Mouse (Mus musculus) left cerebral cortex, postnatal 14 days (tissue): ENCODE results near the gene Npas3. TPM values are rescaled to one million over a fixed set of nuclear protein-coding genes. Genes with fewer than 3 reads are reported as not detected.

Source experiments
- DNase-seq, 2 experiments: peaks; one replicate each; pipeline ENCODE4 v3.0.0; 2021 to 2022; ENCODE audit warnings: low spot score in 2 of 2, mixed read lengths in 1 of 2
- intact Hi-C: fragments of 180-260 bp; cut with DNase I; formaldehyde crosslinking; loops from one replicate; pipeline ENCODE4 v1.15.1; 2025
- total RNA-seq, 2 experiments: library from RNA; stranded (reverse); gene quantifications; 2 replicates each; pipeline ENCODE4 v1.2.3; 2021

The Npas3 gene
- total RNA-seq, 2 experiments from 2014 or later, result 17.1 to 30.1 TPM

DNA sequence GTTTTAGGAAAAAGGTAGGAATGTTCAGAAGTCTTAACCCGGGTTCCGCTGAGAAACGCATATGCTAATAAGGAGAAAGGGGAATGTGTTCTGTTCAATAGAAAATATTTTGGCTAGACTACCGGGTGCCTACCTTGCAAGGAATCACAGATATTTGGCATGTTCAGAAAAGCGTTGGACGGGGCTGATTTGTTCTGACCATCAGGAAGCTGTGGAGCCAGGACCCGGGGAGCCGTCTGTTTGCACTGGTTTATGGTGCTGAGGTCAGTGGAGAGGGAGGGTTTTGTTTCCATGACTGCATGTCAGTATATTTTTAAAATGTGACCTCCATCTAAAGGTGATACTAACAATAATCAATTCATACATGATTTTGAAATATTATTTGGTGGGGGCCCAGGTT, 43.5 kb downstream of the Npas3 start:
- intact Hi-C loops, result no loop called here
- no peak for DNase-seq

DNA sequence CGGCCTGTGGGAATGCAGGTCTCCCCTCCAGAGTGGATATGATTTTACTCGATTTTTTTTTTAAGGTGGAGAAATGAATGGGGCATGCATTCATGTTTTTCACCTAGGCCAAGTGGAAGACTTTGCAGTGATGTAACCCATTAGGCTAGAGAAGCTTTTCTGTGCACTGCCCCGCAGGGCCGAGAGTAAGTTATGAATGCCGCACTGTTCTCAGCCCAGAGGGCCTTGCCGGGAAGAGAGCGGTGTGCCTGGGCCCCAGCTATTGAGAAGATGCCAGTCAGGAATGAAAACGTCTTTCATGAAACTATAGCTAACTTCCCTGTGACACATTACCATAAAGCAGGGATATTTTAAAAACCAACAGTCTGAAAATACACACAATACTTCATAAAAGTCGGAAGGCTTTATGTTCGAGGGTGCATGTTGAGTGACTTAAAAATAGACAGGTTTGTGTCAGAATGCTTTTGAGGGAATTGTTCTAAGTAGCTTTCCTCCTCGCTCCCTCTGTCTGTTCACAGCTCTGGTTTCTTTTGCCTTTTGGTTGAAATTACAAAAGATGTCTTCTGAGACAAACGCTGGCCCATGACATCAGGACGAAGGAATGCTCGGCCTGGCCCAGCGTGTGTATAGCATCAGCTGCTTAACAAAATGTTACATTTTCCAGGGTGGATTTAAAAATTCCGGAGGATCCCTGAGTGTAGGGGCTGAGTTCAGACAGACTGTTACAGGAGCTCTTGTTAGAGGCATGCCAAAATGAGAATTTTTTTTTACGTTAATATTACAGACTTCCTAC, 44.2 kb downstream of the Npas3 start:
- DNase-seq, result peak in 1 of 2 experiments; percentile 28
- intact Hi-C loops, result no loop called here

DNA sequence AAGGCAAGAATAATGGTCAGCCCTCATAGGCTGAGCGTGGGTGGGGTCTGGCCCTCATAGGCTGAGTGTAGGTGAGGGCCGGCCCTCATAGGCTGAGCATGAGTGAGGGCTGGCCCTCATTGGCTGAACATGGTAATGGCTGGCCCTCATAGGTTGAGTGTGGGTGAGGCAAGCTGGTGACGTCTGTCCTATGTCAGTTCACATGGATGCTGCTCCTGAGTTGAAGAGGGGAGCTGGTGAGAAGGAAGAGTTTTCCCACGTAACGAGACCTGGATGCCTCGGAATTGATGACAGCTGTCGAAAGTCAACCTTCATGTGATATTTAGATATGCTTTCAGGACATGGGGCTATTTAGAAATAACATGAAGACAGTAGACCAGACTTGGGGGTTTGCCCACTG, 45.5 kb downstream of the Npas3 start:
- intact Hi-C loops, result no loop called here
- no peak for DNase-seq

DNA sequence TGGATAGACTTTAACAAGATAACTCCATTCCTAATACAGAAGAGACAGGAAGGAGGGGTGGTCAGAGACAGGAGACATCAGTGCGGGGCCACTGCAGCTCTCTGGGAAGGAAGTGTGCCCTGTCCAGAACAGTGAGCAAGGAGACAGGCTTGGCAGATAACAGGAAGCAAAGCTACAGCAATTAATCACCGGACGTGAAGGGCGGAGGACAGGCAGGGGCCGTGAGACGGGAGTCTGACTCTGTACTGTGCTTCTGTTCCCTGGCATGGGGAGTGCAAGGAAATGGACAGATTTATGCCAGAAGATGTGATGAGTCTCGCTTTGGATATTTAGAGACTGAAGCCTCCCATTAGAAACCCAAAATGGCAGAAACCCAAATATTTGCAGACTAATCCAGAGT, 47.3 kb downstream of the Npas3 start:
- intact Hi-C loops, result loop anchor here (5.0 kb wide), 1 partner anchor 43 kb away; no protein-coding TSS in a partner anchor

DNA sequence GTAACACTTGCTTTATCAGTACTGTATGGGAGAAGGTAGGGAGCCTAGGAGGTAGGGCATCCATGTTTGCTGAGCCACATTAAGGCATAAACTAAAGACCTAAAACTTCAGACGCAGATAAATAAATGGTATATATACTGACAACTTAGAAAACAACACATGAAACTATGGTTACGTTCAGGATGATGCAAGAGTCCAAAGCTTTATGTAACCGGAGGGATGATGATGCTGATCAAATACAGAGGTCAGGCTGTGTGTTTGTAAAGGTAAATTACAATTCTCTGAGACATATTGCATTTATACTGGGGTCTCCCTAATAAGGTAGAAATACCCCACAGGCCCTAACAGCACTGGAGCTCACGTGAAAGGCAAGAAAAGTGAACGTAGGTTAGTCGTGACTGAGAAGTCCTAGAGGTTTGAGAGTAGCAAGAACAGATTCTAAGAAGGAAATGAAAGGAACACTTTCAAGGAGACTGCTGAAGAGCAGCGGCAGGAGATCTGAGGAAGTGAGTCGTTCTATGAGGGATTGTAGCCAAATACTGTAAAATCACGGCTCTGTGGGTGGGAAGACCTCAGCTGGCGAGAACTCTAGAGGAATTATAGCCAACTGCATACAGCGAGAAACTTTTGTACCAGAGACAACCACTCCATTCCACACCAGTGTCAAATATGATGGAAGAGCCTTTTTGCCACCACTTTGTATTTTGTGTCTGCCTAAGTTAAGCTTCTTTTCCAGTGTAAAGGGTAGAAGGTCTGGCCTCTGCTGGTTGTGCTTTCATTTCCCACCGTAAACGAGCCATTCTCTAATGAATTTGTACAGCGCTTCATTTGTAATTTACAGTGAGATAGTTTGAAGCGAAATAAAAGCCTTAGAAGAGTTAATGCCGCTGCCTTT, 49.7 kb downstream of the Npas3 start:
- DNase-seq, result peak; percentile 18 to 22
- intact Hi-C loops, result loop anchor here (5.0 kb wide), 1 partner anchor 46 kb away; no protein-coding TSS in a partner anchor

More for the DNA sequence above, 47.3 kb downstream of the Npas3 start:
- DNase-seq, result no peak

DNA sequence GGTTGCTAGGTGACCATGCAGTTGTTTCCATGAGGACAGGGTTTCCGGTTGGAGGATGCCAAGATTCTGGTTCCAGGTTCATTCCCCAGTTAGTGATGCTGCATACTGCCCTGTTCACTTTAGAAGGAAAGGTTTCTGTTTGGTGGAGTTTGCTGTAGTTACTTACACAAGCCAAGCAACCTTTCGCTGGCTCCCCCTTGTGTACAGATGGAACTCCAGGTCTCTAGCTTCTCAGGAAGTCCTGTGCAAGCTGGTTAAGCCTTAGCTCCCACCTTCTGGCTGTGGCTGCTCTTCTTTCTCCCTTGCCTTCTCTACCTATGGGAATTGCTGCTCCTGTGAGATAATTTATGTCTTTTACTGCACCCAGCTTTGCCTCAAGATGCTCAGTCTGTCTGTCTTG, 52.5 kb downstream of the Npas3 start:
- peak; percentile 15 to 42 for DNase-seq
- intact Hi-C loops, result no loop called here

DNA sequence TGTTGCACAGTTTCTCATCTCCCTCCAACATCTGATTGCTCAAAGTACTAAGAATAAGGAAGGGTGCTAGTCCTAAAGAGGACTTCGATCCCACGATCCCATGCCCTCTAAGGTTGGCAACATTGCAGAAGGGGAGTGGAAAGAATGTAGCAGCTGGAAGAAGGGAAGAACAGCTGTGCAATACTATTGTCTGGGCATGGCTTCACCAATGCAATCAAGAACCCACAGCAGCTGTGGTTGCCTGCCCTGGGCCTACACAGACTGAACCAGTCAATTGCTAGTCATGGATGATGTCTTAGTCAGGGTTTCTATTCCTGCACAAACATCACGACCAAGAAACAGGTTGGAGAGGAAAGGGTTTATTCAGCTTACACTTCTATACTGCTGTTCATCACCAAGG, 53.7 kb downstream of the Npas3 start:
- intact Hi-C loops, result no loop called here
- DNase-seq, result no peak

DNA sequence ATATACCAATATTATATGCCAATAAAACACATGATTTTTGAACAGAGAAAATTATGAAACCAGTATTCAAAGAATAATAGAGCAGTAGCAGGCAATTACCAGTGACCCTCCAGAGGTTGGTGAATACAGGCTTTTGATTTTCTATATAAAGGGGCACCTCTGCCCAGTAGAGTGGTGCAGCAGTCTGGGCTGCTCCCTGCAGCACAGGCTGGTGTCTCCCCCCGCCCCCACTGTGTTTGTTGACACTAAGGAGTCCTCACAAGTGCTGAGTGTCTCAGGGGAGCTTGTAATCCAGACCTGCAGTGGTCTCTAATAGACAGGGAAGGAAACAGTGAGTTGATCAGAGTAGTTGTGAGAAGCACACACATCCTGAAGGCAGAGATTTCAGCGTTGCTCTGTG, 68.2 kb downstream of the Npas3 start:
- intact Hi-C loops, result no loop called here
- no peak for DNase-seq

DNA sequence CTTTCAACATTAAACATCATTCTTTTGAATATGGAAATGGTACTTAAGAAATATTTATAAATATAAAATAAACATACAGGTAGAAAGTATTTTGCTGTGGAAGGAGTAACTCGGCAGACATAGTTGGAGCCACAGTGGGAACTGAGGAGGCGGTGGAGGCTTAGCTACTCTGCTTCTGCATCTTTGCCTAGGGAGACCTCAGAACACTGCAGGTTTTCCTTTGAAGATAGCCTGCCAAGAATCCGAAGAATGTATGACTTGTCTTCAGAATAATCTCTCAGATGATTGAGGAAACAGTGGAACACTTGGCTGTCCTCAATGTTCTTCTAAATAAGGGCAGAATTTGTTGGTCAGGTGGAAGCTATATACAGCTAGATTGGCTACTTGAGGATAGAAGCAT, 69.3 kb downstream of the Npas3 start:
- DNase-seq, result no peak
- intact Hi-C loops, result no loop called here

DNA sequence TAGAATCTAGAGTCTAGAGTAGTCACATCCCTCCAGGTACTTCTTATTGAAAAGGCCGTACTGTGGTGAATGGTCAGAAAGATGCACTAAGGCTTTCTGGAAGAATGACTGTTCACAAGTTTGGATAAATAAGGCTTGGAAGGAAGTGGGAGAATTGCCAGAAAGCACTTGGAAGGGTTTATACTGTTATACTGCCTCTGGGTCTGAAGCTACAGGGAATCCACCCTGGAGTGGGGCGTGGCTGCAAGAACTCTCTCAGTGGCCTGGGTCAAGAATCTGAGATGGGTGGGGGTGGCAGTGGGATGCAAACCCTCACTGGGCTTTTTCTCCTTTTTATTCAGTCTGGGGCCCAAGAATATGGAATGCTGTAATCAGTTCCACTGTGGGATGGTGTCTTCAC, 72.0 kb downstream of the Npas3 start:
- intact Hi-C loops, result no loop called here
- DNase-seq, result no peak

DNA sequence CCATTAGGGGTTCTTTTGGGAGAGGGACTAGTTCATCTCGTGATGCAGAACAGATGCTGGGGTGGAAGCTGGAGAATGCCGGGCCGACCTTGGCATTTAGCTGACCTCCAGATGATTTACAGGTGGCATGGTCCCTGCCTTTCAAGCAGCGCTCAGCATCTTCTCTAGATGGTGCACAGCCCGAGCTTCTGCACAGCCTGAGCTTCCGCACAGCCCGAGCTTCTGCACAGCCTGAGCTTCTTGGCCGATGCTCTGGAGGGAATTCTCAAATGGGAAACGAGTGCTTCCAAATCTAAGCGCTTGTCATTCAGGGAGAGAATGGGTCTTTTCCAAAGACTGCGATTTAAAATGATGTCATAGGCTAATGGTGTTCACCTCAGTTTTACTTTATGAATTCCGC, 72.5 kb downstream of the Npas3 start:
- DNase-seq, result no peak
- intact Hi-C loops, result no loop called here

DNA sequence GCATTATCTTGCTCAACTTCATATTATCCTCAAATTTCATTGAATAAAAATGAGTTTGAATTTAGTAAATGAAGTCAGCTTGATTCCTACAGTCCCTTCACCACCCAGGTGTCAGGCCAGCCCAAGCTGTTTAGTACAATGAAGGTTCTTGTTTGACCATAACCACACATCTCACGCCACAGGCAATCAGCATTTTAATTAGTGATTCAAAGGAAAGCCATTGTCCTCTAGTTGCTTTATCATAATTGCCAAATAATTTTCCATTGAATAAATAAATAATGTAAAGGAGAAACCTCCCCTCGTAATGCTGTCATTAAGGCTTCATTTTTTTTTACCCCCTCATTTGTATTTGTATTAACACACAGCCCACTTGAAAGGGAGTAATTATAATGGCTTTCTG, 73.5 kb downstream of the Npas3 start:
- DNase-seq, result no peak
- intact Hi-C loops, result no loop called here

DNA sequence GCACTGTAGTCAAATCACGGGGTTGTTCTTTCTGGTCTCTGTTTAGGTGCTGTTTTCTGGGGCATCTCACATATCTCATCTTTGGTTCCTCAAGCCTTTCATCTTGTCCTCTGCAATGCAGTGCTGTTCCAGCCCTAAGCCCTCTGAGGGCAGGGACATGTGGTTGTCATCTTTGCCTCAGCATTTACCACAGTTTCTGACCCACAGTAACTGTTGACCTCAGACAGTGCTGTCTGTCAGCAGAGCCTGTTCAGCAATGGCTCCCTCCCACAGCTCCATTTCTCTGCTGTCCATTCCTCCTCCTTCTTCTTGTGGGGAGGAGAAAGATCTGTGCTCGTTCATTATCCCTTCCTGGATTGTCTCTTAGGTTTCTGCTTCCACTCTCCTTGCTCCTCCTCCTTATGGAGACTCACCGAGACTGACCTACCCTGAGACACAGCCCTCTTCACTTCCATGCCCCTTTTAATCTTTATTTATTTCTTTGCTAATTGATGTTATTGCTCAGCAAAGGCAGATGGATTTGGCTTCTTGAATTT, 79.2 kb downstream of the Npas3 start:
- intact Hi-C loops, result no loop called here
- no peak for DNase-seq

DNA sequence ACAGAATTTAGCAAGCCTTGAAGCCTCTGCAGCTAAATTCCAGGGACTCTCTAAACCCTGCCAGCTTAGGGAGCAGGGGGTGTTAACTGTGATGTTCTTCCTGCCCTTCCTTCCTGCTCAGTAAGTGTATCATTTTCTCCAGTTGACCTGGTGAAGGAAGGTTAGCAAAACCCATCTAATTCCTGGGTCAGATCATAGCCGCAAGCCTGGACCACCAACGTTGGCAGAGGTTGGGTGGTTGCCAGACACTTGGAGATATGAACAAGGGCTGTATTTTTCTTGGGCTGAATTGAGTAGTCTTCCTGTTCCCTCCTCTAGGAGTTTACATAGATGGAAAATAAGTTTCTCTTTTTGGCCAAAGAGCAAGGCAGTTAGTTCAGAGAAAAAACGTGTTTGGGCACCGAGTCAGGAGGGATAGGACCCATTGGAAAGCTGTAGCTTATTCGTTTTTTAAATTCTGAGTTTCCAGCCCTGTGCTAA, 79.8 kb downstream of the Npas3 start:
- intact Hi-C loops, result no loop called here
- peak in 1 of 2 experiments; percentile 32 for DNase-seq

DNA sequence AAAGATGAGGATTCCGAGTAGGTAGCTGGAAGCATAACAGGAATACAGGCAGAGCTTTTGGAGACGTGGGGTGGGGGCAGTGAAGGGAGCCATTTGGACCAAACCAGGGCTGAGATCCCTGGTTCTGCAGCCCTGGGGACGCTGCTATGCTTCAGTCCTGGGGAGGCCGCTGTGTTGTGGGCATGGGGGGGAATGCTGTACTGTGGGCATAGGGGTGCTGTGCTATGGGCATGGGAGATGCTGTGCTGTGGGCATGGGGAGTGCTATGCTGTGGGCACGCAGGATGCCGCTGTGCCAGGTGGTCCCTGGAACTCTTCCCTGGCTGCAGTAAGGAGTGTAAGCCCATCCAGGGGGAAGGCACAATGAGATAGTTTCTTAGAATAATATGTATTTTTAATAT, 81.7 kb downstream of the Npas3 start:
- intact Hi-C loops, result no loop called here
- no peak for DNase-seq

DNA sequence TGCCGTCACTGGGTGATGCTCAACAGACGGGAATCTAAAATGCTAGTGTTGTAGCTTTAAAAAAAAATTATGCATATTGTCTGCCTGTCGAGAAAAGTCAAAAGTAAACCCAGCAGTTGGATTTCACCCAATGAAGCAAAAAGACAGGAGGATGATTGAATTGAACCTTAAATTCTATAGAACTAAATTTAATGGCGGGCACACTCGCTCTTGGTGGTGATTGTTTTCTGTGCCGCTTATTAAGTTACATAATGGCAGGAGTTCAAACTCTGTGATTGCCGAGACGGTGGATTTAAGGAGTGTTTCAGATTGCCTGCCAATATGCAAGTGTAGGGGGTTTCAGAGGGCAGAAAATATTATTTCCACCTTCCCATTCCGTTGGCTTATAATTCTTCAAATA, 82.9 kb downstream of the Npas3 start:
- intact Hi-C loops, result no loop called here
- DNase-seq, result no peak

DNA sequence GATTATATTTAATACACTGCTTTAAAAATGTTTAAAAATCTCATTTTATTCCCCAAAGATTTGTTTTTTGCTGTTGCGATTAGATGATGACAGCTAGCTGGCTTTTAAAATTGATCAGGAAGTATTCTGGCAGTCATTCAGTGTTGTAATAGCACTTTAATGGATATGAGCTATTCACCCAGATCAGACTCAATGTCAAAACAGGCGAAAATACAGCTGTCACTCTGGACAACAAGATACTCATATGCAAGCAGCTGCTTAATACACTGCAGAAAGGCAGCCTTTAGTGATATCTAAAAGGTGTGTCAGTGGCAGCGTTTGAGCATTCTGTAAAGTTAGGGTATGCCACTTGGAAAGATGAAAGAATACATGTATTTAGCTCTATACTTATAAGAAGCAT, 83.3 kb downstream of the Npas3 start:
- intact Hi-C loops, result no loop called here
- no peak for DNase-seq

DNA sequence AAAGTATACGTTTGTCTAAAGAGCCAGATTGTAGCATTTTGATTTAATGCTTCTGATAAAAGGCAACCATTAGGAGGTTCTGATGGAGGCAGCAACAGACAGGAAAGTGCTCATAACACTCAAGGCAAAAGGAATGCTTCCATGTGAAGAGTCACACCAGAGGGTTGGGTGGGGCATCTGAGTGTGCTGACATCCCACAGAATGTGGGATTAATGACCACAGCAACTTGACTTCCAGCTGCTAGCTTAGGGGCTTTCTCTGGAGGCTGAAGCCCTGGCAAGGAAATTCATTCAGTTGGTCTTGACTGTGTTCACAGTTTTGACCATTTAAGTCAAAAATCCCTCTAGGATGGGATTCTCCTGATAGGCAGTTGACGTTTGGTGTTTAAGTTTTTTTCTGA, 84.8 kb downstream of the Npas3 start:
- no peak for DNase-seq

DNA sequence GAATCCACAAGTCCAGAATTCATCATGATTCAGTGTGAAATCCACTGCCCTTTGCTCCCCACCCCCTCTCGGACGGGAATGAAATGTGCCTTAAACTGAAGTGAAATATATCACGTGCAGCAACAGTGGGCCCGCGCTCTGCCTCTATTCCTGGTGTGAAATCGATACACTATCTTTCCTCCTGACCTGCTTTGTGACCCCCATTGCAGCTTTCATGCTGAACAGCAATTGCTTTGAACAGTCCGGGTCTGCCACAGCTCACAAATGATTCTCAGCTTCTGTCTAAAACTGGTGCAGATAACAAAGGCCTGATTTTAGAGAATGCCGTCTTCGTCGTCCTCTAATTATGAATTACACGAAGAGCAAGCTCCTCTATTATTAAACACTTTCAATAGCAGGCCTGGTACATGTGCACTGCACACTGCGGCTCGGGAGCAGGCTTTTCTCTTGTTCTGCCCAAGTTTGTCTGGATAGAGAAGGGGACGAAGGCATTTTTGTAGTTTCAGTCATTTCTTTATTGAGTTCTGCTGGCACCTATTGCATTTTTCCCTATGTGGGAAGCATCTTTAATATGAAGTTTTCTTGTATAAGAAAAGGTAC, 90.0 kb downstream of the Npas3 start:
- no peak for DNase-seq
- intact Hi-C loops, result no loop called here

More for the DNA sequence above, 84.8 kb downstream of the Npas3 start:
- intact Hi-C loops, result no loop called here

DNA sequence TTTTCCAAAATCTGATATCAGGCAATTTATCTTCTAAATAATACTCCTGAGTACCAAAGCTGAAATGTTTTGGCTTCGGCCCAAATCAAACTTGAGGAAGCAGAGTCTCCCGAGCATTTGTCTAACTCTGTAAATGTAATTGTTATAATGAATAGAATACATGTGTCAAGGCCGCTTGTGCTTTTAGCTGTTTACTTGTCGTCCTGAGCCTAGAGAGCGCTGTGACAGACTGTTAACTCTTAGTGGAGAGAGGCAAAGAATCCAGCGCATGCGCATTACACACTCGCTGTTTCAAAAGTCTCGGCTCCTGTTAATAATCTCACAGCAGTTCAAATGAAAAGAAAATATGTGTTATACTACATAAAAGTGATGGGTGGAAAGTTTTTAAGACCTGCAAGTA, 94.3 kb downstream of the Npas3 start:
- intact Hi-C loops, result no loop called here
- no peak for DNase-seq
